ENCODE assay signal across 16 mouse cellular contexts in the genomic region with DNA sequence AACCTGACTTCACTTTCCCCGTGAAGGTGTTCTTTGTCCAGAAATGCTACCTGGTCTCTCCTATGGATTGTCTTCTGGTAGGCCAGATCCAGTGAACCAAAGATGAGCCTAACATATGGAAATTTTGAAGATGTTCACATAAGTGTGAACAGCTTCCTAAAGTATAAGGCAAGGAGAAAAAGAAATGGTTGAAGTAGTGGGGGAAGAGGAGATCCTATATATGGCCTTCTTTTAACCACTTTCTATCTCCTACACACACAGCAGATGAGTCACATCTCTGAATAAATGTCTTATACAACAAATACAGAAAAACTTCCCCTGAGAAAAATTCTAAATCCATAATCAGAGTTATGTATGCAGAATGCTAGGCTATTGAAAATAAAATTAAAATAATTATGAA.
"Had no signal": no experiment of that assay in that cellular context is flagged by ENCODE, and none has a peak within 500 bp of the region (broad histone marks: within the 10 kb centered on the region; RNA-seq: fewer than 3 reads in every experiment).

No protein-coding gene starts in this region.

- H3K4me2 ChIP-seq: lung, embryonic 14.5 days; midbrain, embryonic 13.5 days; midbrain, embryonic 15.5 days; neural tube, embryonic 13.5 days; neural tube, embryonic 15.5 days had no signal

- H3K27me3 ChIP-seq: midbrain, embryonic 13.5 days; midbrain, embryonic 15.5 days; neural tube, embryonic 13.5 days; neural tube, embryonic 15.5 days had no signal

- H3K27ac ChIP-seq: liver, embryonic 14.5 days; midbrain, embryonic 10.5 days; midbrain, embryonic 13.5 days; midbrain, embryonic 15.5 days; neural tube, embryonic 13.5 days; neural tube, embryonic 15.5 days had no signal

- DNase-seq: lung, adult 18-20 months; lung, embryonic 14.5 days; lung, postnatal 10 days; lung, postnatal 4 days; retina, postnatal 1 day; right cerebral cortex, postnatal 4 days; spleen, adult 18-20 months; thymus, adult 2 months; thymus, postnatal 36 days had no signal

- H3K36me3 ChIP-seq: midbrain, embryonic 10.5 days; midbrain, embryonic 13.5 days; midbrain, embryonic 15.5 days; neural tube, embryonic 13.5 days; neural tube, embryonic 15.5 days had no signal

- H3K4me3 ChIP-seq: midbrain, embryonic 10.5 days; midbrain, embryonic 13.5 days; midbrain, embryonic 15.5 days; myocyte; neural tube, embryonic 13.5 days; neural tube, embryonic 15.5 days had no signal

- ATAC-seq: midbrain, embryonic 13.5 days; midbrain, embryonic 15.5 days had no signal

- H3K4me1 ChIP-seq: midbrain, embryonic 10.5 days; midbrain, embryonic 13.5 days; midbrain, embryonic 15.5 days; neural tube, embryonic 13.5 days; neural tube, embryonic 15.5 days had no signal

- H3K9me3 ChIP-seq: midbrain, embryonic 10.5 days; midbrain, embryonic 13.5 days; midbrain, embryonic 15.5 days; neural tube, embryonic 13.5 days; neural tube, embryonic 15.5 days had no signal

- H3K9ac ChIP-seq: liver, embryonic 14.5 days; lung, embryonic 14.5 days; midbrain, embryonic 13.5 days; midbrain, embryonic 15.5 days; neural tube, embryonic 13.5 days; neural tube, embryonic 15.5 days had no signal
